Mouse (Mus musculus) erythroblast, embryonic 14.5 days (primary cell): ENCODE measurements around the gene Il11.

Source experiments
- GATA1 ChIP-seq: IDR thresholded peaks from 2 replicates; pipeline ENCODE4 v1.6.1; 2012; ENCODE audit warnings: low read length, inconsistent platforms, mixed read lengths
- TAL1 ChIP-seq: IDR thresholded peaks from 3 replicates; pipeline ENCODE4 v1.6.1; 2012; ENCODE audit warnings: low read length, inconsistent platforms, mixed read lengths

GRCm38 (mm10) chr7:4792278-4793212 is 9.9 kb upstream of the Il11 start, which contains the start of gene Rpl28:
- TF ChIP-seq TAL1 (no peak), GATA1 (no peak)
